In the genomic region with DNA sequence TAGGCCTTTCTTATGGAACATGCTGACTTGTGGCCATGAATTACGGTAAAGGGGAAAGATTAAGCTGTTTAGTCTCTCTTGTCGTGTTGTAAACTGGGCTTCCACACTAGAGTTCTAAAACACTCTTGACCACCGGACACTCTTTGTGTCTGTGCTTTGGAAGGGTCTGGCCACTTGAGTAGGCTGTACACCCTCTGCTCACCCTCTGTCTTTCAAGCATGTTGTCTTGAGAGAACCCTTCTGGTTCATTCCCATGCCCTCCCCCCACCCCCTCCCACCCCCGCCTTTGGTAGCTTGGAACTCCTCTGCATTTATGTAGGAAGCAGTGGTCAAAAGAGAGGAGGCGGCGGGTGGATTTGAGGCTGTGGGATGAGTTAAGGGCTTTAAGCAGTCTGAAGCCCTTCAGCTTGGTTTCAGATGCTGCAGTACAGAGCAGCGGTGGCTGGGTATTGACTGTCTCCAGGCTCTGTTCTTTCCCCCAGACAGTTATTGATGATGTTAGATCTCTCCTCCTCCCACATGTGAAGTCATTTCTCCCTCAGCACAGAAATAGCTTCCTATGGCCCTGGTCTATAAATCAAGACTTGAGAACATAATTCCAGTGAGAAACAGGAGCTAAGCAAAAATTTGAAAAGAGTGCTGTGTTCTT, we compare ENCODE assay signal across 29 mouse cellular contexts.
A peak's percentile ranks its signal among the peaks of the same experiment; 100 is the strongest.
DNase-seq lines count a peak whose midpoint lies in the region; ATAC-seq and TF ChIP-seq lines count a peak whose summit lies in the region.
"Had no signal": no experiment of that assay in that cellular context is flagged by ENCODE, and none has a peak within 500 bp of the region (broad histone marks: within the 10 kb centered on the region; RNA-seq: fewer than 3 reads in every experiment).

No protein-coding gene starts in this region.

- no peak for TF ChIP-seq CTCF in kidney, adult 2 months (conservative IDR thresholded peaks at IDR 0.05; ENCODE audit: insufficient read depth, insufficient read length, low read depth, low read length)

- H3K9ac ChIP-seq in kidney, embryonic 14.5 days (ENCODE audit: low read depth, low read length): no peak overlapping the region
- H3K9ac ChIP-seq in neural tube, embryonic 14.5 days (replicated peaks; ENCODE audit: low read depth, low read length): no peak overlapping the region
- H3K9ac ChIP-seq: forebrain, embryonic 12.5 days; forebrain, postnatal 0 days; limb, embryonic 12.5 days; liver, embryonic 15.5 days; lung, embryonic 14.5 days; neural tube, embryonic 13.5 days had no signal

- H3K4me3 ChIP-seq in kidney, embryonic 14.5 days (ENCODE audit: low read length): no peak overlapping the region
- no peak overlapping the region for H3K4me3 ChIP-seq in kidney, adult 2 months (ENCODE audit: insufficient read depth, low read depth, low read length)
- no peak overlapping the region for H3K4me3 ChIP-seq in neural tube, embryonic 14.5 days (ENCODE audit: low read depth, low read length)
- H3K4me3 ChIP-seq: erythroblast, embryonic 14.5 days; forebrain, embryonic 12.5 days; layer of hippocampus, adult 2 months; left cerebral cortex, adult 2 months; limb, embryonic 12.5 days; liver, embryonic 15.5 days; midbrain, embryonic 10.5 days; myocyte; neural tube, embryonic 13.5 days had no signal

- H3K27me3 ChIP-seq in kidney, embryonic 14.5 days (ENCODE audit: control insufficient read depth, insufficient read depth, low read length): no peaks in the 10 kb centered on the region
- no peaks in the 10 kb centered on the region for H3K27me3 ChIP-seq in kidney, adult 2 months (replicated peaks; ENCODE audit: control insufficient read depth, insufficient read depth, low read length)
- no peaks in the 10 kb centered on the region for H3K27me3 ChIP-seq in neural tube, embryonic 14.5 days (ENCODE audit: control insufficient read depth, insufficient read depth, low read length)
- H3K27me3 ChIP-seq: forebrain, embryonic 12.5 days; limb, embryonic 12.5 days; liver, embryonic 15.5 days; neural tube, embryonic 13.5 days; Patski had no signal

- 42% methylated on average over 7 of the region's 7 CpGs for WGBS in kidney, embryonic 14.5 days
- 75% methylated on average over 7 of the region's 7 CpGs for WGBS in kidney, adult 2 months
- WGBS in neural tube, embryonic 14.5 days: 79% methylated on average over 7 of the region's 7 CpGs

- ATAC-seq in kidney, embryonic 14.5 days (ENCODE audit: low FRiP score, low TSS enrichment): peak; percentile 81; the same call in 1 of the 2 replicates
- peak; percentile 61; the same call in 1 of the 2 replicates for ATAC-seq in neural tube, embryonic 14.5 days (ENCODE audit: low read depth)
- ATAC-seq: forebrain, postnatal 0 days; hindbrain, postnatal 0 days; intestine, embryonic 16.5 days; Patski had no signal

- no peak overlapping the region for H3K27ac ChIP-seq in kidney, embryonic 14.5 days (ENCODE audit: low read depth, low read length)
- no peak overlapping the region for H3K27ac ChIP-seq in kidney, adult 2 months (ENCODE audit: insufficient read depth, low read depth, low read length)
- no peak overlapping the region for H3K27ac ChIP-seq in neural tube, embryonic 14.5 days (ENCODE audit: low read depth, low read length)
- H3K27ac ChIP-seq: forebrain, embryonic 12.5 days; hindbrain, postnatal 0 days; layer of hippocampus, adult 2 months; left cerebral cortex, adult 2 months; limb, embryonic 12.5 days; liver, embryonic 15.5 days; midbrain, embryonic 10.5 days; neural tube, embryonic 13.5 days had no signal

- no peak for TF ChIP-seq POLR2A in kidney, adult 2 months (IDR thresholded peaks at IDR 0.05; ENCODE audit: low read depth, low read length)

- H3K9me3 ChIP-seq in kidney, embryonic 14.5 days (ENCODE audit: control insufficient read depth, low read length): no peaks in the 10 kb centered on the region
- no peaks in the 10 kb centered on the region for H3K9me3 ChIP-seq in neural tube, embryonic 14.5 days (ENCODE audit: control insufficient read depth, low read length)
- H3K9me3 ChIP-seq: forebrain, embryonic 12.5 days; limb, embryonic 12.5 days; liver, embryonic 15.5 days; midbrain, embryonic 10.5 days; neural tube, embryonic 13.5 days had no signal

- H3K4me1 ChIP-seq in kidney, embryonic 14.5 days (ENCODE audit: control insufficient read depth, insufficient read depth, low read length): peaks cover 10% of the 10 kb centered on the region; the same call in 1 of the 2 replicates
- peaks cover 13% of the 10 kb centered on the region; the same call in 1 of the 2 replicates for H3K4me1 ChIP-seq in kidney, adult 2 months (ENCODE audit: control insufficient read depth, insufficient read depth, low read length)
- no peaks in the 10 kb centered on the region for H3K4me1 ChIP-seq in neural tube, embryonic 14.5 days (ENCODE audit: control insufficient read depth, insufficient read depth, low read length)
- H3K4me1 ChIP-seq: forebrain, embryonic 12.5 days; limb, embryonic 12.5 days; liver, embryonic 15.5 days; midbrain, embryonic 10.5 days had no signal

- H3K36me3 ChIP-seq in kidney, embryonic 14.5 days (ENCODE audit: control insufficient read depth, insufficient read depth, low read length): no peaks in the 10 kb centered on the region
- no peaks in the 10 kb centered on the region for H3K36me3 ChIP-seq in kidney, adult 2 months (ENCODE audit: control insufficient read depth, insufficient read depth, low read length)
- no peaks in the 10 kb centered on the region for H3K36me3 ChIP-seq in neural tube, embryonic 14.5 days (ENCODE audit: control insufficient read depth, insufficient read depth, low read length)
- H3K36me3 ChIP-seq: forebrain, embryonic 12.5 days; limb, embryonic 12.5 days; liver, embryonic 15.5 days; neural tube, embryonic 13.5 days had no signal

- H3K4me2 ChIP-seq in kidney, embryonic 14.5 days (replicated peaks; ENCODE audit: low read depth, low read length): no peak overlapping the region
- H3K4me2 ChIP-seq in neural tube, embryonic 14.5 days (ENCODE audit: low read depth, low read length): no peak overlapping the region
- H3K4me2 ChIP-seq: forebrain, embryonic 12.5 days; limb, embryonic 12.5 days; liver, embryonic 15.5 days; lung, embryonic 14.5 days; neural tube, embryonic 13.5 days had no signal

- intact Hi-C loops in heart, postnatal 25 days (cut with DNase I): no loop called here
- intact Hi-C loops in gastrocnemius, postnatal 14 days (cut with DNase I; ENCODE audit: low total_unique reads): no loop called here

- peak; percentile 70 for DNase-seq in heart, adult 11 months
- no peak for DNase-seq in heart, postnatal 25 days (ENCODE audit: low spot score)
- DNase-seq in kidney, adult 2 months: no peak
- no peak for DNase-seq in neural tube, embryonic 10.5 days (ENCODE audit: extremely low spot score, low spot score)
- DNase-seq in gastrocnemius, postnatal 14 days: no peak
- DNase-seq: adrenal gland, postnatal 10 days; cerebellum, adult 8-10 months; cerebellum, postnatal 25 days; forebrain, postnatal 0 days; heart, postnatal 14 days; kidney, postnatal 36 days; lung, embryonic 14.5 days; lung, postnatal 14 days; retina, postnatal 1 day; right cerebral cortex, postnatal 14 days had no signal
